Mouse (Mus musculus): ENCODE measurements at regions not wholly inside any gene's neighbourhood (a gene's known extent, or its start where the extent isn't known, plus 50 kb on each side); places are given as distances from the start of the nearest gene placed in this dataset.

- intact Hi-C loops (cut with DNase I) = no loop called here
- DNase-seq (ENCODE audit: low spot score in 2 of 2) = no peak
Observed at GRCm38 (mm10) chr17:27323513-27323912, 119.2 kb upstream of the Lemd2 start.

DNA sequence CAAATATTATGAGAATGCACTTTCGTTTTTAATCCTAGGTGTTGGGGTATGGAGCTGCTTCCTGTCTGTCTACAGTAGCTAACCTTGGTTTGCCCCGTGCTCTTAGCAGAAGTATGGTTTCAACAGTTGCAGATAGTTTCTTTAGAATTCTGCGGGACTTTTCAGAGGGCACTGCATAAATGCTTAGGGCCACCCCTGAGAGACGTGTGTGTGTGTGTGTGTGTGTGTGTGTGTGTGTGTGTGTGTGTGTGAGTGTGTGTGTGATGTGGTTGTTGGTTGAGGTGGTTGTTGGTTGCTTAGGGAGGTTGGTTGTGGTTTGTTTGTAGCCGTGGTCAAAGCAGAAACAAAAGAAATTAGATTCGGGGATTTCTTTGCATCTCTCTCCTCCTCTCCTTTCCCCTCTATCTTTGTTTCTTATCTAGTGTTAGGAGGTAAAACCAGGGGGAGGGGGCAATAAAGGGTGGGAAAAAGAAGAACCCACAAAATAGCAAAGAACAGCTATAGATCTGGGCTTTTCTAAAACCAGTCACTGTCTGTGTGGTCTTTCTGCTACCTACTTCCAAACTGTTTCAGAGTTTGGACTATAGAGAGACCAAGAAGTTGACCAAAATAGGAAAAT, 118.7 kb upstream of the Lemd2 start:
- intact Hi-C loops (cut with DNase I) = no loop called here
- no peak for DNase-seq (ENCODE audit: low spot score in 2 of 2)

- intact Hi-C loops (cut with DNase I) = no loop called here
- no peak for DNase-seq (ENCODE audit: low spot score in 2 of 2)
Observed at GRCm38 (mm10) chr17:27318969-27319695, 114.9 kb upstream of the Lemd2 start.

GRCm38 (mm10) chr17:27317576-27318277, 113.5 kb upstream of the Lemd2 start:
- DNase-seq (ENCODE audit: low spot score in 2 of 2) = peak; percentile 70 to 79
- intact Hi-C loops (cut with DNase I) = no loop called here

- intact Hi-C loops (cut with DNase I) = no loop called here
- no peak for DNase-seq (ENCODE audit: low spot score in 2 of 2)
Observed at GRCm38 (mm10) chr17:27316711-27317575, 112.7 kb upstream of the Lemd2 start.

DNA sequence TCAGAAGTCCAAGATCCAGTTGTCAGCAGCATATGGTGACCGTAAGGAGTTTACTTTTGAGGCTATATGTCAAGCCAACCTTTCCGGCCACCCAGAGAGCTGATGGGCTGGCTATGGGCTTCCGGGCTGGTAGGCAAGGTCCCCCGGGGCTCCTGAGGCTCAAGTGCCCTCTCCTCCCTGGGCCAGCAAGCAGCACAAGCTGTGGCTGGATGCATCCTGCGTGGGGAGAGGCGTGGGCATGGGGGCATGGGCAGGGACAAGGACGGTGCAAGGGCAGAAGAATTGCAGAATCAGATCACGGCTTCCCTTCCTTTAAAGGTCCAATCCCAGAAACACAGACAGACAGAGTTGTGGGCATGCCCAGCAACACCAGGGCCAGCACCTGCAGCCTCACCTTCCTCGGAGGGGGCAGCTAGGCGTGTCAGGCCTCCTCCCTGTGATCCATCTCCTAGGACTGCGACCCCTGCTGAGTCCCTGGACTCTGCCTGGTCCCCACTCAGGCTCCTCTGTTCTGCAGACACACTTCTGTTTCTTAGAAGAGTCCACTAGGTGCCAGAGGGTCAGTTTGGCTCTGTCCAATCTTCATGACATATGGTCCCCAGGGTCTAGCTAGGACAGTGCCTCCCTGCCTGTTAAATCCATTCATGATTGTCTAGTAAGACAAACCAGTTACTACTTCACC, 111.8 kb upstream of the Lemd2 start:
- intact Hi-C loops (cut with DNase I) = no loop called here
- no peak for DNase-seq (ENCODE audit: low spot score in 2 of 2)

DNA sequence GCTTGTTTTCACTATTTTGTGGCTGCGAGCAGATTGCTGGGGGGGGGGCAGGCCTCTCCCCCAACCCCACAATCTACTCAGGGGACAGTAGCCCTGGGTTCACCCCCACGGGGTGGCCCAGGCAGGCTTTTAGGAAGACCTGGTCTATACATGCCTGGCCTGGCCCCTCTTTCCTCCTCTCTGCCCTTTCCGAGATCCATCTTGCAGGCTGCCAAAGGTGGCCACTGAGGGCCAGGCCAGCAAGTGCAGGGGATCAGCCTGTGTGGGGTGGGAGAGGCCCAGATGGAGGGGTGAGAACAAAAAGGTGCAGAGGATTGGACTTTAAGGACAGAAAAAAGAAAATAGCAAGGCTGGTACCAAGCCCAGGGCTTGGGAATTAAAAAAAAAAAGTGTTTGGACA, 111.2 kb upstream of the Lemd2 start:
- intact Hi-C loops (cut with DNase I) = no loop called here
- DNase-seq (ENCODE audit: low spot score in 2 of 2) = no peak

DNA sequence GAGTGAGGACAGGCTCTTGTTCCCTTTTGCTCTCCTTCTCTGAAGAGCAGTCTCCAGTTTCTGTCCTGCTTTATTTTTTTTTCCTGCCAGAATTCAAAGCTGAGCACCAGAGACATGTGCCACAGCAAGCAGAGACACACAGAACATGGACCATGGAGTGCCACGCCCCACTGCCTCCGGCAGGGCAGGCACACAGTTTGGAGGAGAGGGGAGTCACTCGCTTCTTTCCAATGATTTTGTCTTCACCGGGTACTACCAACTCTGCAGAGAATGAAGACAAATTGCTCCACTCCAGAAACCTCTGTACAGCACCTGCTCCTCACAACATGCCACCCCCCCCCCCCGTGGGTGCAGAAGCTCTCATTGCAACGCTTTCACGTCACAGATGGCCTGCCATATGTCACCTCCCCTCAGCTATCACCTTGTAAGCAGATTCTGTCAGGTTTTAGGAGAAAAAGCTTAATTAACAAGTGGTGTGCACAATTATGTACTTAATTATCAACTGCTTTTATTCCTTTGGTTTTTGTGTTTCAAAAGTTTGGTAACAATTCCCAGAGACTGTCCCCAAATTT, 110.6 kb upstream of the Lemd2 start:
- peak in 1 of 2 experiments; percentile 61 for DNase-seq (ENCODE audit: low spot score in 2 of 2)
- intact Hi-C loops (cut with DNase I) = no loop called here

DNA sequence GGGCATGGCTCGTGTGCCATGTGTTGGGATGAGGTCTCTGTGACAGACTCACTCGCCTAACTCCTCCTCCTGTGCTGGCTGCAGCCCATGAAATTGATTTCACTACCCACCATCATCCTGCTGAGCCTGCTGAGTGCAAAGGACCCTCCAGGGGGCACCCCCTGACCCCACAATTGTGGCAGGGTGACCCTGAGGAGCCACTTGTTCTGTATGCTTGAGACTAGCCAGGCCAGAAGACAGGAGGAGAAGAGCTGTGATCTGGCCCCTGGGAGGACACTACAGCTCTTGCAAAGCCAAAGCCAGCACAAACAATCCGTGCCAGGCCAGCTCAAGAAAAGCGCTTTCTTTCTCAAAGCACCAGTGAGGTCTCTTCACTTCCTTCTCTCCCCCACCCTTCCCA, 104.7 kb upstream of the Lemd2 start:
- intact Hi-C loops (cut with DNase I) = no loop called here
- no peak for DNase-seq (ENCODE audit: low spot score in 2 of 2)

GRCm38 (mm10) chr17:27304842-27305241, 100.6 kb upstream of the Lemd2 start:
- intact Hi-C loops (cut with DNase I) = no loop called here
- no peak for DNase-seq (ENCODE audit: low spot score in 2 of 2)

DNA sequence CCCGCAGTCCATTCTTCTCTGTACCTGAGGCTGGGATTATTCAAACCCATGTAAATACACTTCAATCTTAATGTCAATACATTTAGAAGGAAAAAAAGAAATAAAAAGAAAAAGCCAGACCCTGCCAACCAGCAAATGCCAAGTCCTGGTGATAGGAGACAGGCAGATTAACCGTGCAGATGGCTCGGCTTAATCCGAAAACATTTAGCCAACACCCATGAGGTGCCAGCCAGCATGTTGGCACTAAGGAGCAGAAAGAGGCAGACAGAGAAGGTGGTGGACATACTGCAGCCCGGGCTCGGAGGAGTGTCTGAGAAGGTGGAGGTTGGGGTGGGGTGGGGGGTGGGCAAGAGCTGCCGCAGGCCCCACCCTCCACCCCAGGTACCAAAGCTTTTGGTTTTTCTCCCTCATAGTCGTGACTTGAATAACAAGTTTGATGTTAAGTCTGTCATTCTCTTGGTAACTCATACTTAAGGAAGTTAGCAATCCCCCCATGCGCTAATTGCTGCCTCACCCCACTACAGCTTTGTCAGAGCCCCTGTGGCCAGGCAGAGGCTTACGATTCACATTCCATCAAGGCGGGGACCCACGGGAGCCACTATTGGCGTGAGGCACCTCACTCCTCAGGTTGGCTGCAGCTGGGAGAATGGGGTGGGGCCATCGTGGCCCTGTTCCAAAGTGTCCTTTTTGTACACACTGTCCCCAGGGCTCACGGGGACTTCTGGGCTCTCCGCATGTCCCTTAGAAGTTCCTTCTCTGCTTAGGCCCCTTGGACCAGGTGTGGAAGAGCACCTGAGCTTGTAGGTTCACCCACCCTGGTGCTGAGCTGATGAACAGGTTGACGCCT, 99.6 kb upstream of the Lemd2 start:
- intact Hi-C loops (cut with DNase I) = no loop called here
- DNase-seq (ENCODE audit: low spot score in 2 of 2) = no peak

DNA sequence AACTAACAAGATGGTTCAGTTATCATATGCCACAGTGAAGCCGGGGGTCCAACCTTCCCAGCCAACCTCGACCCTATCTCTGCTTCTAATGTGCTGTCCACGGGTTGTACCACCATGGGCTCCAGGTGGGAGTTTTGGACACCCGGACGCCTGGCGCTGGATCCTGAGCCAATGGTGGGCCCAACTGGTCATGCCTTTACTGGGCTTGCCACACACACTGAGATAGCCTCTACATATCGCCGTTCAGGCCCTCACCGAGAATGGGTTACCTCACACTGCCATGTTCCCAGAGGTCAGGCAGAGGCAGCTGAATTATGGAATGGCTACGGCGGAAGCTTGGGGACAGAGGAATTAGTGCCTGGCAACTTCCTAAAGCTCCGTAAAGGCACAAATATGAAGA, 98.8 kb upstream of the Lemd2 start:
- intact Hi-C loops (cut with DNase I) = no loop called here
- DNase-seq (ENCODE audit: low spot score in 2 of 2) = no peak

- DNase-seq (ENCODE audit: low spot score in 2 of 2) = no peak
- intact Hi-C loops (cut with DNase I) = no loop called here
Observed at GRCm38 (mm10) chr17:27301376-27301775, 97.1 kb upstream of the Lemd2 start.

GRCm38 (mm10) chr17:27299297-27299696, 95.0 kb upstream of the Lemd2 start:
- intact Hi-C loops (cut with DNase I) = no loop called here
- no peak for DNase-seq (ENCODE audit: low spot score in 2 of 2)

- DNase-seq (ENCODE audit: low spot score in 2 of 2) = no peak
Observed at GRCm38 (mm10) chr17:27298351-27298750, 94.1 kb upstream of the Lemd2 start.

DNA sequence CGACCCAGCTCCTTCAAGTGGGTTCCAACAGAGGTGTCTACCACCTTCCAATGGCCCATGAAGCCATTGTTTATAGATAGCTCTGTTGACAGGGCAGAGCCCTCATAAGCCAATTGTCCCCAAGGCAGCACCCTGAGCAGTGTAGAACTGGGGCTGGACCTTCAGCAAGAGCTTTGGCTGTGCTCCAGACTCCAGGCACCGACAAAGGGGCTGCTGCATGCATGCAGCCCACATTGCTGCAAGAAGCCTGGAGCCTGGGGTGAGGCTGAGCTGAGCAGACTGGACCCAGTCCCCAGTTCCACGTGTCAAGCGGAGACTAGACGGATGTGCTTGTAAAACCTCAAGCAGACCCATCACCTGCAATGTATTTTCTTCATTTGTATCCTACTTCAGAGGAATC, 91.9 kb upstream of the Lemd2 start:
- intact Hi-C loops (cut with DNase I) = no loop called here
- DNase-seq (ENCODE audit: low spot score in 2 of 2) = no peak

More at GRCm38 (mm10) chr17:27298351-27298750, 94.1 kb upstream of the Lemd2 start:
- intact Hi-C loops (cut with DNase I) = no loop called here

- intact Hi-C loops (cut with DNase I) = no loop called here
- no peak for DNase-seq (ENCODE audit: low spot score in 2 of 2)
Observed at GRCm38 (mm10) chr17:27294208-27294604, 89.9 kb upstream of the Lemd2 start.

DNA sequence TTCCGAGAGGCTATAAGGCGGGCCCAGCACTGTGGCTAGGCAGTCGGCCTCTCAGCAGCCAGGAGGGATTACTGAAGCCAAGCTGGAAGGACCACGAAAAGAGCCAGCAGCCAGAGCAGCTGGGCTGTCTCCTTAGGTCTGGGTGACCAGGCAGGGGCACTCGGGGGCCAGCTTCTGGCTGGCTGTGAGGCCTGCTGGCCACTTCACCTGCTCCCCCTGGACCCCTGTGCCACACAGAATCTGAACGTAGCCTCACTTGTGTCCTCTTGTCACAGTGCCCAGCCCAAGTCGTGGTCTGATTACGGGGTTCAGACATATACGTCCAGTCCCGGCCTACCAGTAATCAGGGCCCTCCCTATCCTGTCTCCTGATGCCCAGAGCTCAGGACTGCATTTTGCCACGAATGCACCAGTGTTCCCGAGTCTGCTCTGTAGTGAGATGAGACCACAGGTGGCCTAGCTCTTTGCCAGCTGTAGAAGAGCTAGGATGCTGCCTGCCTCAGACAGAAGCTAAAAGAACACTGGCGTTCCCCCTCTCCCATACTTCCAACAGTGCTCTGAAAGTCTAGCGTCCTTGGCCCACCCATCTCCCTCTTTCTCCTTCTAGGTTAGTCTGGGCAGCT, 89.4 kb upstream of the Lemd2 start:
- DNase-seq (ENCODE audit: low spot score in 2 of 2) = no peak
- intact Hi-C loops (cut with DNase I) = no loop called here

Measured in left cerebral cortex, postnatal 14 days (tissue).